Mouse (Mus musculus): ENCODE results near the gene Hepacam2. TPM values are rescaled to one million over a fixed set of nuclear protein-coding genes. Genes with fewer than 3 reads are reported as not detected.

Gene Hepacam2
- polyA plus RNA-seq, 1 experiment = not detected

- Histone ChIP-seq H3K79me2 (ENCODE audit: control insufficient read depth, insufficient read depth) (no peaks in the 10 kb centered on the region), H3K27me3 (ENCODE audit: control insufficient read depth, insufficient read depth, insufficient read length) (no peaks in the 10 kb centered on the region), H3K4me3 (no peak overlapping the region), H3K36me3 (ENCODE audit: control insufficient read depth, insufficient read depth) (no peaks in the 10 kb centered on the region), H3ac (ENCODE audit: control insufficient read depth, insufficient read length) (no peak overlapping the region), H3K4me2 (ENCODE audit: low read depth) (no peak overlapping the region)
- no peak for TF ChIP-seq USF1 (IDR thresholded peaks at IDR 0.05; ENCODE audit: low read depth)
- TF ChIP-seq SRF (IDR thresholded peaks at IDR 0.05; ENCODE audit: control insufficient read depth, insufficient read length, low read depth) = no peak
- no peak for TF ChIP-seq POLR2A (IDR thresholded peaks at IDR 0.05; ENCODE audit: insufficient read length, low read depth)
- TF ChIP-seq TCF12 (IDR thresholded peaks at IDR 0.05; ENCODE audit: insufficient read depth, poor library complexity, severe bottlenecking) = no peak
- no peak for TF ChIP-seq TCF3 (IDR thresholded peaks at IDR 0.05; ENCODE audit: insufficient read length, low read depth)
- TF ChIP-seq CEBPB (IDR thresholded peaks at IDR 0.05; ENCODE audit: insufficient read depth, poor library complexity, severe bottlenecking) = no peak
- no peak for TF ChIP-seq MYOD1 (IDR thresholded peaks at IDR 0.05; ENCODE audit: control insufficient read depth in 1 of 3, insufficient read length in 2 of 3, low read depth in 2 of 3)
- TF ChIP-seq MAX (IDR thresholded peaks at IDR 0.05; ENCODE audit: low read depth) = no peak
- no peak for TF ChIP-seq E2F4 (IDR thresholded peaks at IDR 0.05; ENCODE audit: insufficient read depth)
- TF ChIP-seq MYOG (IDR thresholded peaks at IDR 0.05; ENCODE audit: control insufficient read depth in 1 of 3, insufficient read depth in 1 of 3, insufficient read length in 2 of 3, low read depth in 2 of 3) = no peak
- no peak for TF ChIP-seq REST (IDR thresholded peaks at IDR 0.05; ENCODE audit: insufficient read depth, insufficient read length)
- TF ChIP-seq POLR2AphosphoS2 (IDR thresholded peaks at IDR 0.05; ENCODE audit: insufficient read length, low read depth) = no peak
Observed at GRCm38 (mm10) chr6:3479853-3480252, 18.2 kb downstream of the Hepacam2 start.

GRCm38 (mm10) chr6:3476299-3476698, 21.8 kb downstream of the Hepacam2 start:
- no peaks in the 10 kb centered on the region for H3K27me3 ChIP-seq (ENCODE audit: control insufficient read depth, insufficient read depth, insufficient read length)
- TF ChIP-seq REST (IDR thresholded peaks at IDR 0.05; ENCODE audit: insufficient read depth, insufficient read length) = no peak
- no peak for TF ChIP-seq MYOD1 (IDR thresholded peaks at IDR 0.05; ENCODE audit: control insufficient read depth in 1 of 3, insufficient read length in 2 of 3, low read depth in 2 of 3)
- no peak for TF ChIP-seq SRF (IDR thresholded peaks at IDR 0.05; ENCODE audit: control insufficient read depth, insufficient read length, low read depth)
- TF ChIP-seq TCF3 (IDR thresholded peaks at IDR 0.05; ENCODE audit: insufficient read length, low read depth) = no peak
- no peak for TF ChIP-seq POLR2A (IDR thresholded peaks at IDR 0.05; ENCODE audit: insufficient read length, low read depth)
- no peak for TF ChIP-seq POLR2AphosphoS2 (IDR thresholded peaks at IDR 0.05; ENCODE audit: insufficient read length, low read depth)
- no peak for TF ChIP-seq CEBPB (IDR thresholded peaks at IDR 0.05; ENCODE audit: insufficient read depth, poor library complexity, severe bottlenecking)
- TF ChIP-seq E2F4 (IDR thresholded peaks at IDR 0.05; ENCODE audit: insufficient read depth) = no peak
- no peak for TF ChIP-seq MYOG (IDR thresholded peaks at IDR 0.05; ENCODE audit: control insufficient read depth in 1 of 3, insufficient read depth in 1 of 3, insufficient read length in 2 of 3, low read depth in 2 of 3)
- no peak for TF ChIP-seq TCF12 (IDR thresholded peaks at IDR 0.05; ENCODE audit: insufficient read depth, poor library complexity, severe bottlenecking)
- no peak for TF ChIP-seq USF1 (IDR thresholded peaks at IDR 0.05; ENCODE audit: low read depth)
- no peak for TF ChIP-seq MAX (IDR thresholded peaks at IDR 0.05; ENCODE audit: low read depth)

GRCm38 (mm10) chr6:3470706-3471105, 27.4 kb downstream of the Hepacam2 start:
- Histone ChIP-seq H3K4me2 (ENCODE audit: low read depth) (no peak overlapping the region), H3K27me3 (ENCODE audit: control insufficient read depth, insufficient read depth, insufficient read length) (no peaks in the 10 kb centered on the region)
- no peak for TF ChIP-seq CEBPB (IDR thresholded peaks at IDR 0.05; ENCODE audit: insufficient read depth, poor library complexity, severe bottlenecking)
- TF ChIP-seq MAX (IDR thresholded peaks at IDR 0.05; ENCODE audit: low read depth) = no peak
- TF ChIP-seq POLR2AphosphoS2 (IDR thresholded peaks at IDR 0.05; ENCODE audit: insufficient read length, low read depth) = no peak
- TF ChIP-seq TCF12 (IDR thresholded peaks at IDR 0.05; ENCODE audit: insufficient read depth, poor library complexity, severe bottlenecking) = no peak
- TF ChIP-seq POLR2A (IDR thresholded peaks at IDR 0.05; ENCODE audit: insufficient read length, low read depth) = no peak
- TF ChIP-seq TCF3 (IDR thresholded peaks at IDR 0.05; ENCODE audit: insufficient read length, low read depth) = no peak
- TF ChIP-seq MYOD1 (IDR thresholded peaks at IDR 0.05; ENCODE audit: control insufficient read depth in 1 of 3, insufficient read length in 2 of 3, low read depth in 2 of 3) = no peak
- TF ChIP-seq SRF (IDR thresholded peaks at IDR 0.05; ENCODE audit: control insufficient read depth, insufficient read length, low read depth) = no peak
- TF ChIP-seq USF1 (IDR thresholded peaks at IDR 0.05; ENCODE audit: low read depth) = no peak

More at GRCm38 (mm10) chr6:3476299-3476698, 21.8 kb downstream of the Hepacam2 start:
- H3K4me2 ChIP-seq (ENCODE audit: low read depth) = no peak overlapping the region
- no peaks in the 10 kb centered on the region for H3K79me2 ChIP-seq (ENCODE audit: control insufficient read depth, insufficient read depth)
- H3K4me3 ChIP-seq = no peak overlapping the region
- H3ac ChIP-seq (ENCODE audit: control insufficient read depth, insufficient read length) = no peak overlapping the region
- H3K36me3 ChIP-seq (ENCODE audit: control insufficient read depth, insufficient read depth) = no peaks in the 10 kb centered on the region

GRCm38 (mm10) chr6:3468627-3469026, 29.5 kb downstream of the Hepacam2 start:
- TF ChIP-seq POLR2A (IDR thresholded peaks at IDR 0.05; ENCODE audit: insufficient read length, low read depth) (no peak), E2F4 (IDR thresholded peaks at IDR 0.05; ENCODE audit: insufficient read depth) (no peak), MYOD1 (IDR thresholded peaks at IDR 0.05; ENCODE audit: control insufficient read depth in 1 of 3, insufficient read length in 2 of 3, low read depth in 2 of 3) (no peak), POLR2AphosphoS2 (IDR thresholded peaks at IDR 0.05; ENCODE audit: insufficient read length, low read depth) (no peak), TCF3 (IDR thresholded peaks at IDR 0.05; ENCODE audit: insufficient read length, low read depth) (no peak), MYOG (IDR thresholded peaks at IDR 0.05; ENCODE audit: control insufficient read depth in 1 of 3, insufficient read depth in 1 of 3, insufficient read length in 2 of 3, low read depth in 2 of 3) (no peak), CEBPB (IDR thresholded peaks at IDR 0.05; ENCODE audit: insufficient read depth, poor library complexity, severe bottlenecking) (no peak), TCF12 (IDR thresholded peaks at IDR 0.05; ENCODE audit: insufficient read depth, poor library complexity, severe bottlenecking) (no peak), MAX (IDR thresholded peaks at IDR 0.05; ENCODE audit: low read depth) (no peak), USF1 (IDR thresholded peaks at IDR 0.05; ENCODE audit: low read depth) (no peak), REST (IDR thresholded peaks at IDR 0.05; ENCODE audit: insufficient read depth, insufficient read length) (no peak), SRF (IDR thresholded peaks at IDR 0.05; ENCODE audit: control insufficient read depth, insufficient read length, low read depth) (no peak)
- no peak overlapping the region for H3K4me2 ChIP-seq (ENCODE audit: low read depth)
- no peaks in the 10 kb centered on the region for H3K36me3 ChIP-seq (ENCODE audit: control insufficient read depth, insufficient read depth)
- H3K4me3 ChIP-seq = no peak overlapping the region
- H3ac ChIP-seq (ENCODE audit: control insufficient read depth, insufficient read length) = no peak overlapping the region
- H3K27me3 ChIP-seq (ENCODE audit: control insufficient read depth, insufficient read depth, insufficient read length) = no peaks in the 10 kb centered on the region
- no peaks in the 10 kb centered on the region for H3K79me2 ChIP-seq (ENCODE audit: control insufficient read depth, insufficient read depth)

More at GRCm38 (mm10) chr6:3470706-3471105, 27.4 kb downstream of the Hepacam2 start:
- no peaks in the 10 kb centered on the region for H3K36me3 ChIP-seq (ENCODE audit: control insufficient read depth, insufficient read depth)
- H3K4me3 ChIP-seq = no peak overlapping the region
- H3ac ChIP-seq (ENCODE audit: control insufficient read depth, insufficient read length) = no peak overlapping the region
- H3K79me2 ChIP-seq (ENCODE audit: control insufficient read depth, insufficient read depth) = no peaks in the 10 kb centered on the region

All from myocyte (in vitro differentiated cells).